Mouse (Mus musculus) bone marrow macrophage, adult 2 months (primary cell): ENCODE results near the gene Ran.

Experiments
- CTCF ChIP-seq: IDR thresholded peaks from 2 replicates; pipeline ENCODE4 v1.5.1; 2012; ENCODE audit warnings: low read depth, mild to moderate bottlenecking, low read length, moderate library complexity
- POLR2A ChIP-seq: IDR thresholded peaks from 2 replicates; pipeline ENCODE4 v1.6.1; 2012; ENCODE audit warnings: mild to moderate bottlenecking, low read depth, low read length, borderline replicate concordance

GRCm38 (mm10) chr5:129071761-129072280 is 52.0 kb downstream of the Ran start:
- no peak for TF ChIP-seq CTCF
- TF ChIP-seq POLR2A, result no peak
